Mouse (Mus musculus): ENCODE data around the gene Trim33. TPM values are rescaled to one million over a fixed set of nuclear protein-coding genes. Genes with fewer than 3 reads are reported as not detected.

The Trim33 gene
- polyA plus RNA-seq, 1 experiment = 6.2 TPM

- H3K4me3 ChIP-seq (ENCODE audit: insufficient read depth, poor library complexity, severe bottlenecking) = no peak overlapping the region
These were observed 127.0 kb downstream of the Trim33 start for GRCm38 (mm10) chr3:103405871-103406765.

More at GRCm38 (mm10) chr3:103405871-103406765, 127.0 kb downstream of the Trim33 start:
- Histone ChIP-seq H3K79me2 (ENCODE audit: control insufficient read depth, insufficient read depth) (no peaks in the 10 kb centered on the region), H3K79me3 (ENCODE audit: low read depth) (no peaks in the 10 kb centered on the region), H3K36me3 (ENCODE audit: control insufficient read depth, insufficient read depth) (no peaks in the 10 kb centered on the region), H3ac (ENCODE audit: control insufficient read depth, insufficient read length, low read depth) (no peak overlapping the region), H3K27me3 (ENCODE audit: control insufficient read depth, insufficient read depth, insufficient read length) (no peaks in the 10 kb centered on the region)
- peak; percentile 52 for TF ChIP-seq FOSL1 (IDR thresholded peaks at IDR 0.05; ENCODE audit: insufficient read depth, low read length, poor library complexity, severe bottlenecking)
- no peak for TF ChIP-seq CEBPB (IDR thresholded peaks at IDR 0.05; ENCODE audit: low read depth)
- TF ChIP-seq USF1 (IDR thresholded peaks at IDR 0.05; ENCODE audit: low read depth) = no peak

Other genes starting within 250 kb of the Trim33 start
- 57.3 TPM for gene Nras, start 221.0 kb upstream of the Trim33 start, polyA plus RNA-seq (2012; fragmentation: generic; extraction: Trizol)
- 0.18 TPM for gene Ampd1, start 205.3 kb upstream of the Trim33 start, polyA plus RNA-seq (2012; fragmentation: generic; extraction: Trizol)
- gene Dennd2c, start 176.7 kb upstream of the Trim33 start, polyA plus RNA-seq (2012; fragmentation: generic; extraction: Trizol) = 1.9 TPM
- 67.2 TPM for gene Bcas2, start 107.6 kb upstream of the Trim33 start, polyA plus RNA-seq (2012; fragmentation: generic; extraction: Trizol)